Mouse (Mus musculus) gastrocnemius, postnatal 10 days (tissue): ENCODE data around the gene Frat2. TPM values are rescaled to one million over a fixed set of nuclear protein-coding genes. Genes with fewer than 3 reads are reported as not detected.

Experiments
- DNase-seq: peaks from one replicate; pipeline ENCODE4 v3.0.0; 2021; ENCODE audit warnings: mixed read lengths
- total RNA-seq, 2 experiments: library from RNA; stranded (reverse); gene quantifications; 2 replicates each; pipeline ENCODE4 v1.2.3; 2021

The Frat2 gene
- total RNA-seq, 2 experiments from 2014 or later, result 17.3 to 23.7 TPM

GRCm38 (mm10) chr19:41822589-41822988 lies 25.3 kb downstream of the Frat2 start:
- no peak for DNase-seq

- DNase-seq, result no peak
These were observed 26.5 kb downstream of the Frat2 start for GRCm38 (mm10) chr19:41821436-41821835.

GRCm38 (mm10) chr19:41818749-41819148 lies 29.2 kb downstream of the Frat2 start:
- no peak for DNase-seq

GRCm38 (mm10) chr19:41817325-41817724 lies 30.6 kb downstream of the Frat2 start:
- peak; percentile 33 for DNase-seq

GRCm38 (mm10) chr19:41816915-41817314 lies 31.0 kb downstream of the Frat2 start:
- DNase-seq, result no peak

GRCm38 (mm10) chr19:41816410-41816809 lies 31.5 kb downstream of the Frat2 start:
- DNase-seq, result no peak

GRCm38 (mm10) chr19:41813374-41813773 lies 34.6 kb downstream of the Frat2 start:
- no peak for DNase-seq

- DNase-seq, result no peak
These were observed 35.4 kb downstream of the Frat2 start for GRCm38 (mm10) chr19:41812525-41812924.

- DNase-seq, result no peak
These were observed 37.9 kb downstream of the Frat2 start for GRCm38 (mm10) chr19:41810074-41810473.

- DNase-seq, result no peak
These were observed 39.8 kb downstream of the Frat2 start for GRCm38 (mm10) chr19:41808104-41808634.

- DNase-seq, result no peak
These were observed 40.4 kb downstream of the Frat2 start for GRCm38 (mm10) chr19:41807497-41807896.

- DNase-seq, result no peak
These were observed 42.1 kb downstream of the Frat2 start for GRCm38 (mm10) chr19:41805831-41806230.

GRCm38 (mm10) chr19:41803322-41803721 lies 44.6 kb downstream of the Frat2 start:
- peak; percentile 25 for DNase-seq

GRCm38 (mm10) chr19:41801742-41802369 lies 46.1 kb downstream of the Frat2 start, which contains the start of gene Arhgap19:
Gene Arhgap19 (minus strand): TSS chr19:41802047.
- DNase-seq, result peak; percentile 85

GRCm38 (mm10) chr19:41800986-41801741 lies 46.8 kb downstream of the Frat2 start:
- no peak for DNase-seq

- no peak for DNase-seq
These were observed 47.5 kb downstream of the Frat2 start for GRCm38 (mm10) chr19:41800451-41800850.

- DNase-seq, result no peak
These were observed 50.4 kb downstream of the Frat2 start for GRCm38 (mm10) chr19:41797536-41797935.

- DNase-seq, result no peak
These were observed 51.1 kb downstream of the Frat2 start for GRCm38 (mm10) chr19:41796789-41797327.

GRCm38 (mm10) chr19:41796148-41796760 lies 51.7 kb downstream of the Frat2 start:
- DNase-seq, result no peak
